Mouse (Mus musculus) thymus, postnatal 4 days (tissue): ENCODE data around the gene Surf4.
A peak's percentile ranks its signal among the peaks of the same experiment; 100 is the strongest.

Source experiments
- DNase-seq: peaks from one replicate; pipeline ENCODE4 v3.0.0; 2021

Surf4 gene

DNA sequence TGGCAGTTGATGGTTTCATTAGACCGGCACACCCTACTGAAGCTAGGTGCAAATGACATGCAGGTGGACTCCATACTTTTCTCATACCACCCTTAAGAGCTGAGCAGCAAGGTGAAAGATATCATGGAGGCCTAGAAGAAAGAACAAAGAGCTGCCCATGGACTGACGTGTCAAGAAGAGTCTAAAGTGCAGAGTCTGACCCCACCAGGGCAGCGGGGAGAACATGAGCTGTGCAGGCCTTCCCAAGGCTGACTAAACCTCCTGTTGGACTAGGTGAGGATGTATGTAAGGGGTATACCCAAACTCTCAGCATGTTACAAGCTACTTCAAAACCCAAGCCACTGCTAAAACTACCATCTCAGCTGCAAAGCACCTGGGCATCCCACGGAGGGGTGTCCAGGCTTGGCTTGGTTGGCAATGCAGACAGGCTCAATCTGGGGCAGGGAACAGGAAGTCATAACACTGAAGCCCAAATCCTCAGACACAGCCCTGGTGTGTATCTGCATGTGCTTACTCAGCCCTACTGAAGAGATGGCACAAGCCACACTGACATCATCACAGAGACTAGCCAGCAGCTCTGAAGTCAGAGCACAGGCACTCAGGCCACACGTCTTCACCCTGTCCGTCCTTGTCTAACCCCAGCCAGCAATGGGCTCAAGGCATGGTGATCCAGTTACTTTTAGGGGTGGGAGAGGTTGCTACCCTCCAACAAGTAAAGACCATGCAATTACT is 5.8 kb downstream of the Surf4 start:
- DNase-seq, result no peak

DNA sequence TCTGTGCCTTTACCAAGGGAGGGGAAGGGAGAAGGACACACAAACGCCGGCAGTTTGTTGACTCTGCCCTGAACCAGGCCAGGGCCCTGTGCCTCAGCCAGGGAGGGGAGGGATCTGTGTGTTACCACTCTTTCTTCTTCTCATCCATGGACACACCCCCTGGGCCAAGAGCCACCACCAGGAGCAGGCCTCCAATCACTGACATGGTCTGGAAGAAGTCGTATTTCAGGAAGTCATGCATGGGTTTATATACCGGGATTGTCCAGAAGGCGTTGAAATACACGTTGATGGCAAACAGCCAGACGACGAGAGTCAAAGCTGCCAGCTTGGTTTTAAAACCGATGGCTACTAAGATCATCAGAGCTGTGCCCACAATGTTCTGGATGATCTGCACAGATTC is 11.9 kb downstream of the Surf4 start:
- DNase-seq, result no peak

DNA sequence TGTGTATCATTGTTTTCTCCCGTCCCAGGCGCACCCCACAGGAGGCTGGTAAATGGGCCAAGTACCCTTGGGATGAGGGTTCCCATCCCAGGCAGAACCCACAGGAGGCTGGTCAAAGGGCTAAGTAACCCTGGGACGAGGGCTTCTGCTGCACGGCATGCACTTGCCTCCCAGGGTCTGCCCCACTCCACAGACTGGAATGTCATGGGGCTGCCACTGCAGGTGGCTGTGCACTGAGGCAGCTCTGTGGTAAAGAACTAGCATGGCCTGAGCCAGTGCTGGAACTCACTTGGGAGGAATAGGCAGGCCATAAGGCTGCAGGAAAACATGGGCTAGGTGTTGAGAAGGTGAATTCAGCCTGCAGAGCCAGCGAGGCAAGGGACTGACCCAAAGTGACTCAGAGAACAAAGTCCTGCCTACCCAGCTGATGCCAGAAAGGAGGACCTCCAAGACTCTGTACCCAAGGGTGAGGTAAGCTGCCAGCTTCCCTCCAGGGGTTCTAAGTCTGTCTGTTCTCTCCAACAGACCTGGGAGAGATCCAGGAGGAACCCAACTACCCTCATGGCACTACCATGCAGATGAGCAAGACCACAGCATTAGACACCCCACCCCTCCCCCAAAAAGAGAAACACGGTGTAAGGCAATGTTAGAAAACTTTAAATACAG is 13.4 kb downstream of the Surf4 start:
- DNase-seq, result no peak

DNA sequence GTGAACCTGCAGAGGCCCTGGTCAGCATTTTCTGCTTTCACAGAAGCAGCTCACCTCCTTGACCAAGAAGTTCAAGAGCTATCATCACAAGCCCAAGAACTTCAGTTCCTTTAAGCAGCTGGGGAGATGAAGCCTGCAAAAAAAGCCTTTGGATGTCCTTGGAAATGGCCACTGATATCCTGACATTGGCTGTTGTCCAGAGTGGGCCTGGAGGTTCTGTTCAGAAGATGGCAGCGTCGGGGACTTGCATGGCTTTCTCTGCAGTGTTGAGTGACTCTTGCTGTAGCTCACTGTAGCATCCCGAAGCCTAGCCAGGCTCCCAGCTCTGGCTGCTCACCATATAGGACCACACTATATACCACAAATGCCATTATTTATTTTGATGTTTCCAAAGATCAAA is 14.0 kb downstream of the Surf4 start:
- DNase-seq, result no peak

DNA sequence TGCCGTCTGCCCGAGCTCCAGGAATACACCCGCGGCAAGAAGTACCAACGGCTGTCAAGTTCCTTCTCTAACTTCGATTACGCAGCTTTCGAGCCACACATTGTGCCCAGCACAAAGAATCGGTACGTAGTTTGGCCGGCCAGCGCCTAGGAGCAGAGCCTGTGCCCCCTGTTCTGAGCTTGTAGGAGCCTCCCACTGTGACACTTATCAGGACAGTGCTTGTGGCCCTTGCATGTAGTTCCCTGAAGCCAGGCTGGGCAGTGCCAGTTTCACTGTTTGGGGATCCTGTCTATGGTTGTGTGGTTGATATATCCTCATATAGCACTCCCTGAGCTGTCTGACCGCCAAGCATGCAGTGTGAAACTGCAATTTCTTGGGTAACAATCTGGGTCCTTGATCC is 17.0 kb downstream of the Surf4 start:
- DNase-seq, result no peak

DNA sequence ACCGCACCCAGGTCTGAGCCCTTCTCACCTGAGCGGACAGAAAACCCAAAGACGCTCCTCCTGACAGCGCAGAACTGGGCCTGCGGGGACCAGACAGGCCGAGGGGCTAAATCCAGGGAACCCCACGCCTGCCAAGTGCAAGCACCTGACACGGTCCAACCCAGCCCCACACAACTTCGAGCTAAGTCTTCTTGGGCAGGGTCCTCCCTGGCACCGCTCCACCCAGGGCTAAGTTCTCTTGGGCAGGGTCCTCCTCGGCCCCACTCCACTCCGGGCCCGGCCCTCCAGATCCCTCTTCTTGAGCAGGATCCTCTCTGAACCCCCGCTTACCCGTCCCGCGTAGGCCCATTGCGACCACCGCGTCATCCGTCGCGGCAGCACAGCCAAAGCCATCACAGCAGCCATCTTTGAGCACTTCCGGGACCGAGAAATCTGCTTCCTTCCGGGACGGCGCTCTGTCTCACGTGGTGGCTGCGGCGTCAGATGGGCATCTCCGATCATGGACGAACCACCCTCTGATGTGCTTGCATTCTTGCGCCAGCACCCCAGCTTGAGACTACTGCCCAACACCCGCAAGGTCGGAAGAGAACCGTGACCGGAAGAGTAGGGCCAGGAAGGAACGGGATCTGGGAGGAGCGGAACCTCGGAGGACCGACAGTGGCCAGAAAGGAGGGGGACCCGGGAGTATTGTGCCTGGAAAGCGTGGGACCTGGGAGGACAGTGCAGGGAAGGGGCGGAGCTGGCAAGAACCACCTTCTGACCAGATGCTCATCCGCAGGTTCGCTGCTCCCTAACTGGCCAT is 17.6 kb downstream of the Surf4 start, which contains the start of the genes Surf2 and Surf1:
TSS of gene Surf2 (plus strand) at position 441 of the 802 bp plus-strand sequence.
TSS of gene Surf1 (minus strand) at position 604 of the 802 bp plus-strand sequence.
- peak; percentile 80 for DNase-seq

DNA sequence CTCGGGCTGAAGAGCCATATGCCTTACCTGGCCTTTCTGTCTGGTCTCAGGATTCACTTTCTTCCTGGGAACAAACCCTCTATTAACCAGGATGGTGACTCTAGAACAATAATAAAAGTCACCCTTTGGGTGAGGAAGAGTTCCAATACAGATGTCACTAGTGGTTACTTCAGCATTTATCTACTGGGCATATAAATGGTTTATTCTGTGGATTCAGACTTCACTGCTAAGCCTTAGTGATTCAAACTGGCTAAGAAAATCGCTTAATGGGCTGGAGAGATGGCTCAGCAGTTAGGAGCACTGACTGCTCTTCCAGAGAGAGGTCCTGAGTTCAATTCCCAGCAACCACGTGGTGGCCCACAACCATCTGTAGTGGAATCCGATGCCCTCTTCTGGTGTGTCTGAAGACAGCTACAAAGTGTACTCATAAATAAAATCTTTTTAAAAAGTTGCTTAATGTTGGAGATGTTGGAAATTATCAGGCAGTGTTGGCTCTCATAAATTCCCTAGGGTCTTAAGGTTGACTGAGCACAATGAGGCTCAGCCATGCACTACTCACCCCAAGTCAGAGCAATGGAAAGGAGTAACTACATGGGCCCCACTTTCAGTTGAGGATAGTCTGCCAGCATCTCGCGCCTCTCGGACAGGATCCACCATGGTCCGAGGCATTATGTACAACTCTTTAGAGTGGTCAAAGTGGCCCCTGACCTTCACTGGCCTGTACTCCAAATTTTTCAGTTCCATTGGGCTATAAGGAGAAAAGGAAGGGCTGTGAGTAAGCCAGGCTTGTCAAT is 19.4 kb downstream of the Surf4 start:
- no peak for DNase-seq

DNA sequence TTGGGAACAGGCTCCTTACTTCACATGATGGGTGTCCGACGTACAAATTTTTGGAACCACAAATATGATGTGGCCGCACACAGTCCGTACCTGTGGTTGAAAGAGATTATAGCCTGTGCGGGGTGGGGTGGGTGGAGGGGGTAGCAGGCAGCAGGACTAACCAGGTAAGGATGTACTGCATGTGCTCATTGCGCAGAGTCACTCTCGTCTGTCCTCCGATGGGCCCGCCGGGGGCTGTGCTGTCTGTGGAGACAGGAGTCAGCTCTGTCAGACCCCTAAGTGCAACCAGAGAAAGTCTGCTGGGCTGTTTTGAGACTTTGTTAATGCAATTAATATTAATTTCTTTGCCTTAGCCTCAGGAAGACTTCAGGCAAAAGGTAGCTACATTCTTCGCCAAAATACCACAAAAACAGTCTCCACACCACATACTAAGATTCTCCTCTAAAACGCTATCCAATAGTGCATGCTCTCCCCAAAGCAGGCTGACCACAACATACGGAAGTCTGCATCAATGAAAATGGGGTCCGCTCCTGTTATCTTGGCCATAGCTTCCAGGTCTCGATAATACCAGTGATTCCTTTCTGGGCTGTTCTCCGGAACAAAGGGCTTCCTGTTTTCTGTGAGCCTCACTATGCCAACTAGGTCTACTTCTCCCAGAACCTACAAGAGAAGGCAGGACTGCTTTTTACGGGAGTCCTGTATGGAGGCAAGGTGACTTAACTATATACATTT is 20.1 kb downstream of the Surf4 start:
- no peak for DNase-seq

DNA sequence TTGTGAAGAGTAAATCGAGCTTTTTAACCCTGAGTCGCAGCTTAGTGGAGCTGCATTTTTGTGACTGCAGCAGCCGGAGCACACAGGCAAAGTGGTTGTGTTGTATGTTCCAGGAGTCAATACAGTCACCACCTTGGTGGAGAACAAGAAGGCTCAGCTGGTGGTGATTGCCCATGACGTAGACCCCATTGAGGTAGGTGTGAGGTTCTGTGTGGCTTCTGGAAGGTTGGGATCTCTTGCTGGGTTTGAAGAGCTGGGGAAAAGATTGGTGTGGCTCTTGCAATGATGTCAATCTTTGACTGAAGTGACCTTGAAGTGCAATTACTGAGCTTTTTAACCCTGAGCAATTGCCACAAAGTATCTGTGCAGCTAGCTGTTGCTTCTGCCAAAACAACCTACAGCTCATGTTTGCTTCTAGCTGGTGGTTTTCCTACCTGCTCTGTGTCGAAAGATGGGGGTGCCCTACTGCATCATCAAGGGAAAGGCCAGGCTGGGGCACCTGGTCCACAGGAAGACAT is 21.4 kb downstream of the Surf4 start:
- DNase-seq, result no peak

DNA sequence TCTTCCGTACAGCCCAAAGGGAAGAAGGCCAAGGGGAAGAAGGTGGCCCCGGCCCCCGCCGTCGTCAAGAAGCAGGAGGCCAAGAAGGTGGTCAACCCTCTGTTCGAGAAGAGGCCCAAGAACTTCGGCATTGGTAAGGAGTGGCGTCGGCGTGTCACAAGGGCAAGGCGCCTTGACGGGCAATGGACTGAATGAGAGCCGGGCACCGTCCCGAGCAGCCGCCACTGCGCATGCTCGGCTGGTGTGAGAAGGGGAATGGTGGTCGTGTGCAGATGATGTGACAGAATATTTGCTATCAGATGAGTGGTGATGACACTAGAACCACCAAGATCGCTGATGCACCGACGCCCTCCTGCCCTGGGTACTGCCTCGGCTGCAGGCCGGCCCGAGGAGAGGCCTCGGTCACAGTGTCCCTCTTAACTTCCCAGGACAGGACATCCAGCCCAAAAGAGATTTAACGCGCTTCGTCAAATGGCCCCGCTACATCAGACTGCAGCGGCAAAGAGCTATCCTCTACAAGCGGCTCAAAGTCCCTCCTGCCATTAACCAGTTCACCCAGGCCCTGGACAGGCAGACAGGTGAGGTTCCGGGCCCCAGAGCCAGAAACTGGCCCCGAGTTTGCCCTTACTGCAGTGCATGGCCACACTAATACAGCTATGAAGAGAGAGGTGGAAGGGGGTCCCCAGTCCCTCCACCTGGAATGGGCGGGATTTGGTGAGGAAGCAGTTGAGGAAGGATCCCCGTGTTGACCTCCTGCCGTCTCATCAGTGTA is 22.5 kb downstream of the Surf4 start:
- peak; percentile 81 for DNase-seq

DNA sequence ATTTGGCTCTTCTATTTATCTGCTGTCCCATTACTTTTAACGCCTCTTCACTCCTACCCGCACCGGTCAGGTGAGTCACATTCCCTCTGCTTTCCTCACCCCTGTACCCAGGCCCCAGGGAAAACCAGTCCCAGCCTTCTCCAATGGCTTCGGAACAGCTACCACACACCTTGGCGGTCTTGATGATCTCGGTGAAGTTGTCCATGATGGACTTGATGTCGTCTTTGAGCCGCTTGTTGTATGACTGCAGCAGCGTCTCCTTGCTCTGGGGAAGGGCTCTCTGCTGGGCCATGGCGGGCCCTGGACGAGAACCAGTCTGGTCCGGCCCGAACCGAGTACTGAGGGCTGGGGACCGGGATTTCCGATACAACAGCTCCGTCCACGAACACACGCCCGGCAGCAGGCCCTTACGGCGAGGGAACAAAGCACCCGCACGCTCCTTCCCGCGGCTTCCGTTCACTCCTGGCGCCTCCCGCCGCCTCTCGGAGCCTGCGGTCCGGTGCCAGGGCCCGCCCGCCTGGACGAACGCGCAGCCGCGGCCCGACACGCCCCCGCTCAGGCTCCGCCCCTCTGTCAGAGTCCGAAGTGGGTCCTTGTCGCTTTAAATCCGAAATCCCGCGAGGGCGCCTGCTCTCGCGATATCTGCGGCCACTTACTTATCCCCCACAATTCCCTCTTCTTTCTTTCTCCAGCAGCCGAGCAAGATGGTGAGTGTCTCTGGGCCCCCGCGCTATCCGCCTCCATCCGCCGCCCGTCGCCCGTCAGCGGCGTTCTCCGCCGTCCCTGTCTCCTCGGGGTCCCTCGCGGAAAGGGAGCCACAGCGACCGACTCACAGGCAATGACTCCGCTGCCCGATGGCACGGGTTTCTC is 23.4 kb downstream of the Surf4 start, which contains the start of the genes Med22 and Rpl7a:
TSS of gene Med22 (minus strand) at position 554 of the 870 bp plus-strand sequence.
TSS of gene Rpl7a (plus strand) at position 641 of the 870 bp plus-strand sequence.
- peak; percentile 100 for DNase-seq

DNA sequence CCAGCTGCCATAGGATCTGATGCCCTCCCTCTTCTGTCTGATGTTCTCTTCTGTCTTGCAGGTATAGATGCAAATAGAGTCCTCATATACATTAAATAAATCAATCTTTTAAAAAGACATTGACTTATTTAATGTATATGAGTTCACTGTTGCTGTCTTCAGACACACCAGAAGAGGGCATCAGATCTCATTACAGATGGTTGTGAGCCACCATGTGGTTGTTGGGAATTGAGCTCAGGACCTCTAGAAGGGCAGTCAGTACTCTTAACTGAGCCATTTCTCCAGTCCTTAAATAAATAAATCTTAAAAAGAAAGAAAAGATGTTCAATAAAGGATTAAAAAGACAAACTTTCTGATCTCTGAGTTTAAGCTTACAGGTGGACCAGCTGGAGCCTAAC is 24.3 kb downstream of the Surf4 start:
- DNase-seq, result no peak

DNA sequence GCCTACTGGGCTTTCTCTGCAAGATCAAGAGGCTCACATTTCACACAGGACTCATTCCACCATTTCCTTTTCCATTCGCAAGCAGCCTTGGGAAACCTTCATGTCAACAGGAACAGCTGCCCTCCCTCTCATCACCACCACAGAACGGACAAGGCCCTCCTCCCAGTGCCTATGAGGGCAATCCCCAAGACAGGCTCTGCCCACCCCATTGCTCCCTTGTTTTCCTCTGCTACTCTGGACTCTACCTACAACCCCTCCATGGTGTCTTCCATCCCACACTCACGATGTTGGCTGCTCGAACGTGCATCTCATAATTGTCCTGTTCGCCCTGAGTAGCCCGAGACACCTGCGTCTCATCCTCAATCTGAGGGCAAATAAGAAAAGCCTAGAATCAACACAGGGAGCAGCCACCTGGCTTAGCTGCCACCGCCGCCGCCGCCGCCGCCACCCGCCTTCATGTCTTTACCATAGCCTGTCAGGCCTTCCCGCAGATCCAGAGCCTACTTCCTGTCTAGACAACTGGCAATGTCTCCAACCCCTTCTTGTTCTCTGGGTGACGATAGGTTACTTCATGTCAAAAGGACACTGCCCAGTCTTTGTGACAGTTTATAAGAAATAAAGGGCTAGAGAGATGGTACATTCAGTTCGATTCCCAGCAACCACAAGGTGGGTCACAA is 24.9 kb downstream of the Surf4 start:
- DNase-seq, result peak; percentile 68

DNA sequence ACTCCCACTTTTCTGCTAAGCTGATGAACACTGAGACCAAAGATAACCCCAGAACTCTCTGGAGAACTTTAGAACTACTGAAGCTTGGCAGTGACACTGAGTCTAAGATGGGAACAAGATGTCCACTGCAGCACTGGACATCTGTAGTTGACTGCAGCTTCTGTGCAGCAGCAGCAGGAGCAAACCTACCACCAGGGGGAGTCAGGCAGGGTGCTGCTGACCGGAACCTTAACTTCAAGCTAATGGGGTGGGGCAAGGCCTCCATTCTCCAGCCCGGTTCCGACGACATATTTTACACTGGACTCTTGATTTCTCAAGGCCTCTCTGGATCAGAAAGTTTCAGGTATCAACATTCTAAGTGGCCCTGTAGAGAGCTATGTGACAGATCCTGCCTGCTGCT is 26.6 kb downstream of the Surf4 start:
- DNase-seq, result peak; percentile 69

DNA sequence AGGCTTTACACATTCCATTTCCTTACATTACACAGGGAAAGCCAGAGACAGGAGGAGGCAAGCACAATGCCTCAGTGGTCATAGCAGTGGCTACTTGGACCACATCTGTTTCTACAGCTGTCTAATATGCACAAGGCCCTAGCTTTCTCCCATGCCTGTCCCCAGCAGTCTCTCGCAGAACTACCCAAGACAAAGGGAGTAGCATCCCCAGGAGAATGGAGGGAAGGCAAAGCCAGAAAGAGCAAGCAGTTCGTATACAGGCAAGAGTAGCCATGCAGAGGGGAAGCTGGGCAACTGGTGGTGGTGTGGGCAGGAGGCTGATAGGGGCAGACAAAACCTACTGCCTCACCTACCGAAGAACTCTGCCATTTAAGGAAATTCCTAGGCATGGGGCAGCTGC is 27.3 kb downstream of the Surf4 start:
- peak; percentile 4 for DNase-seq

DNA sequence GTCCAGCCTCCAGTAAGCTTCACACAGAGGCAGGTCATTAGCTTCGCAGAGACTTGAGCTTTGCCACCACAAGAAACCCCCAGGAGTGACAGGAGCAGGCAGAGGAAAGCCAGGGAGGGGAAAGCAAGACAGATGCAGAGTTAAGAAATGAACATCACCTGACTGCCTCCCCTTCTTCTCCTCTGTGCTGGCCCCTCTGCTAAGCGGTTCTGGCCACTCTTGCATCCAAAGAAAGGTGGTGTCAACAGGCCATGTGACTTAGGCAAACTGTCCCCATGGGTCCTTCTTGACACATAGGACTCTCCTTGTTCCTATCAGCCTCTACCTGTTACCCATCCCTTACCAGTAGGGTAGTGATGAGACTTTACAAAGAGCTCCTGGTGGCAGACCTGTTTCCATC is 27.8 kb downstream of the Surf4 start:
- peak; percentile 3 for DNase-seq

DNA sequence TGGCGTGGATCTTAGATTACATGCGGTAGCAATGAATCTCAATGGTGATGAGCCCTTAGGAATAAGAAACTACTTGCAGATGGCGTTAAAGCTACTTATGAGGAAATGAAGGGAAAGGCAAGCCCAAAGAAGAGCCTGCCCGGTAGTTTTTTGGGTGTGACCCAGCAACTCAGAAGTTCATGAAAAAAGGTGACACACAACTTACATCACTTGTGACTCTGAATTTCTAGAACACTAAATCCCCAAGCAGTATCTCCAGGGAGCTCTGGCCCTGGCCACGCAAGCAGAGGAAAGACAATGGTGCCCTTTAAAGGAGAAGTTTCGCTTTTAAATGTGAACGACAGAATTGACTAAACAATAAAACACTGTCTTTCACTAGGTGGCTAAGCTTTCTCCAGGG is 30.4 kb downstream of the Surf4 start:
- peak; percentile 15 for DNase-seq

DNA sequence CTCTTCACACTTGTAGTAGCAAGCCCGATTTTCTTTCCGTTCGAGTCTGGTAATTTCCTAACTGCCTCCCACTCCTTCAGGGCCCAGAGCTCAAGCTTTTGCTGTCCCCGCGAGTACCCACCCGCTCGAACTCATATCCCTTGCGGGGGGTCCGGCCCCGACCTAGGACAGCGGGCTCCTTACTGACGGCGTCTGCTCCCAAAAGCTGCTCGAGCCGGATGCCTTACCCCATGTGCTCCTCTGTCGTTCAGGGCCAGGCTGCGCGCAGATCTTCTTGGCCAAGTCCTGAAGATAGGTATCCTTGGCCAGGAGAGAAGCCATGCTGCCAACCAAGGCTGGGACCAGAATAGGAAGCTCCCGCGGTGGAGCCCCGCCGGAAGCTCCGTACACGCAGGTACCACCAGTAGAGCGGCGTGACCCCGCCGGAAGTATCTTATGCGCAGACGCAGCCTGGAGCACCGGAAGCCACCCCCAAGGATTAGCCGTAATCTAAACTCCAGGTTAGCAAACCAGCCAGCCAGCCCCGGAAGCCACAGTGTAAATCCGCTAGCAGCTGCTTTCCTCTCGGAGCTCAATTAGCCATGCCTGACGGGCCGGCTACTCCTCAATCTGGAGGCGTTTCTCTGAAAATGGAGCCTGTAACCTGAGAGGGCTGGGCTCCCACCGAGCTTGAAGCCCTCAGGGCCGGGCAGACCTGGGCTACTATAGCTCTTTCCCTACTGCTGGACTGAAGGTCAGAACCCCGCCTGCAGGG is 31.1 kb downstream of the Surf4 start, which contains the start of gene Surf6:
TSS of gene Surf6 (minus strand) at position 413 of the 754 bp plus-strand sequence.
- peak; percentile 93 for DNase-seq
